Mouse (Mus musculus) kidney, adult 2 months (tissue): ENCODE measurements around the gene Krt77.

Experiments used
- CTCF ChIP-seq: fragments of 200-500 bp; conservative IDR thresholded peaks from 2 replicates; pipeline ENCODE4 v1.5.1; 2011; ENCODE audit warnings: low read depth, mild to moderate bottlenecking, control low read depth, low read length, moderate library complexity, mixed read lengths; ENCODE audit not compliant: insufficient read depth, insufficient read length
- POLR2A ChIP-seq: fragments of 200-500 bp; IDR thresholded peaks from one replicate; pipeline ENCODE4 v1.6.1; 2011; ENCODE audit warnings: low read depth, low read length, control low read depth

GRCm38 (mm10) chr15:101879776-101880175 lies 10.3 kb upstream of the Krt77 start:
- TF ChIP-seq CTCF (no peak), POLR2A (no peak)
